Mouse (Mus musculus): ENCODE results near the gene Nampt.

Gene Nampt

DNA sequence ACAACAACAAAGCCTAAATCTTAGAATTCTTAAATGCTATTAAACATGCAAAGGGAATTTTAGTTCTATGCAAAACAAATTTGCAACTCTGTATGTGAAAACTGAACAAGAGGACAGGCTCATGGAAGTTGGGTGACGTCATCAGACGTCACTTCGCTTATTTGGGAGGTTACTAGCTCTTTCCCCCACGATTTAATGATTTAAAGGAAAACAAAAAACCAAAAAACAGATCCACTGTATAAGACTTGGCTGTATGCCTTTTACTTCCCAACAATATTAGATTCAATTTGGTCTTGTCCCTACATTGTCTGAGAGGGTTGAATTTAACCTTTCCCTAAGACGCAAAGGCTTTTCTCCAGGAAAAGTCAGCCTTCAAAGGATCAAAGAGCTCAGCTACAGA, at the start of gene Nampt:
Nampt (plus strand) TSS at position 130 of the 400 bp plus-strand sequence.
- DNase-seq, result no peak

DNA sequence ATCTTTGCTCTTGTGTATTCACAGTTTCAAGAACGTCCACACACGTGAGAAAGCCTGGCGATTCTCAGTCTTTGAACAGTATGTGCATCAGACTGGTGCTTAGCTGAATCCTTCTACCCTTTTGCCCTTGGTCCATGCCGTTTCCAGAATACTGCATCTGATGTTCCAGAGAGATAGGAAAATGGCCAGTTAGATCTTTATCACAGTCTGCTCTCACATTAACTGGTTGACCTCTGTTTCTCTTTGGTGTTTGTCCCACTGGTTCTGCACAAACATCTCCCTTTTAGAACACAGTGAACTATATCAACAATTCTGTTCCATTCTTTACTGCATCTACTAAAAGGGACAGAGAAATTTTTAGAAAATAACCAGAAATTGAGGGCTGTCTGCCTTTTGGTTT, 48.6 kb upstream of the Nampt start:
- no peak for DNase-seq

DNA sequence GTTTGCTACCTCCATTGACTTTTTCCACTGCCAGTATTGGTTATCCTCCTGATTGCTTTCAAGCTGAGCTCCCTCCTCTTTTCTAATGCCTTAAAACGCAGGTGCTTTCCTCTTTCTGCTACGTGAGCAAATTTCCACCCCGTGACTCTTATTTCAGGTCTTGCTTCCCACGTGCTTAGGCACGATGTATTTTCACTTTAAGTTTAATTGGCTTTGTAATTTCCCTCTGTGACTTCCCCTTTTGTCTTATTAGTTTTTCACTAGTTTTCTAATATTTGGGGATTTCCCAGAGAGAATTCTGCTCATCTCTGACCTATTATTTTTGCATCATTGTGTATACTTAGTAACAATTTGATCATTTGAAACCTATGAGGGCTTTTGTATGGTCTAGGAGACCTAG, 44.8 kb upstream of the Nampt start:
- no peak for DNase-seq

DNA sequence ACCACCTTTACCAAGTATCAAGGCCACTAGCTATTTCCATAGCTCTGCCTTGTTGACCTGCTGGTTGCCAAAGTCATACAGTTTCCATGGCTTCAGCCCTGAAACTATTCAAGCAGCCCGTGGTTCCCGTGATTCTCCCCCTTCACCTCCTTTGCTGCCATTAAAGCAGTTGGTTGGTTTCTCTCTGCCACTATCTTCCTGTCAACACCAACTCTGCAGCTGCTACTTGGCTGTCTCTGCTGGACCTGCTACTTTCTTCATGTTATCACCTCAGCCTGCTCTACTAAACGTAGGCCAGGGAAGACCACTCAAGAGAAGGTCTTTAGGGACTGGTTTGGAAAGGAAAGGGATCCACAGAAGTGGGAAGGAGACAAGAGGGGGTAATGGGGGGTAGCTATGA, 30.3 kb upstream of the Nampt start:
- DNase-seq, result peak; percentile 91

DNA sequence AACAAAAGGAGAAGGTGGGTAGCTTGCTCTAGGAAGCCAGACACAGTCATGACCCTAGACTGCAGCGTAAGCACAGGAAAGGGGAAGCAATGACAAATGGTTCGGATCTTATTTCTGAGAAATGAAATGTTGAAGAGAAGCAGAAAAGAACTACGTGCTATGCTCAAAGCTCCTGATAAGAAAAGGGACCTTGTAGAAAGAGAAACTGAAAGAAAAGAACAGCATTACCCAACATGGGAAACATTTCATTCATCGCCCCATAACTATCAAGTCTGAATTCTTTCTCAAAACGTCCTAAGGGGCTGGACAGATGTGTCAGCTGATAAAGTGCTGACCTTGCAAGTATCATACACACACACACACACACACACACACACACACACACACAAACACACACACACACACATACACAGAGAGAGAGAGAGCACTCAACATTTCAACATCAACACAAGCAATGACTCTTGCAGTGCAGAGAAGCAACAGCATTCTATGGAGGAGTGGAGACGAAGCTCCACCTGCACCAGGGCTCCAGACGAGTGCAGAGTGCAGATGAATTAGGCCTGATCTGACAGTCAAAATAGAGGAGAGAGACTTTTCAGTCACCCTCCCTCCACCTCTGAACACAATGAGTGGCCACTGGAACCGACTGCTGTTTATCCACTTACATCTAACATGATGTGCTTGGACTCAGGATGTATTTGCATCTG, 23.4 kb upstream of the Nampt start:
- DNase-seq, result no peak

DNA sequence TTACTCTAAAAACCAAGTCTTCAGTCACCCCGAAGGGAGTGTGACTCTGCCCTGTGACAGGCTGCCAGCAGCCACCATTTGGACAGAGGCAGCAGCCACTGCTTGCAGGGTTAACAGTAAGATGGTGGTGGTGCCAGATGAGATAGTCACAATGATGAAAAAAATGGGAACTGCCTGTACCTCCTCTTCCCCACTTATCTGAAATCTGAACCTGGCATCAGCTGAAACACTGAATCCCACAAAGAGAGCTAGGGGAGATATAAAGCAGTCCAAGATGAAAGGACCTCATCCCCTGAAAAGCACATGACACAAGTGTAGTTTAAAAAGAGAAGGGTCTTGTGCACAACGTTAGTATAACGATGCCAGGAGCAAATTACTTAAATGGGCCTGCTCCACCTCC, 21.9 kb upstream of the Nampt start:
- no peak for DNase-seq

DNA sequence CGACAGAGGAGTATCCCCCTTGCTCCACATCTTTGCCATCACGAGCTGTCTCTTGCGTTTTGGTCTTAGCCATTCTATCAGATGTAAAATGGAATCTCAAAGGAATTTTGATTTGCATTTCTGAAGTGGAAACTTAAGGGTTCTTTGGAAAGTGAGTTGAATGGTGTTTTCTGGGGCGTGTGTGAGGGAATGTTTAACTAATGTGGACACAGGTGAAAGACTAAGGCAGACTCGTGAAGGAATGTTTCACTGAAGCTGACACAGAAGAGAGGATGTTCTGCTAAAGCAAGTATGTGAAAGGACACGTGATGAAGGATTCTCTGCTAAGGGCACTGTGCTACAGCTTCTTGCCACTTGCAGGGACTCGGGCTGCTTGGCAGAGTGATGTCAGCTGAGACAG, 18.3 kb upstream of the Nampt start:
- no peak for DNase-seq

DNA sequence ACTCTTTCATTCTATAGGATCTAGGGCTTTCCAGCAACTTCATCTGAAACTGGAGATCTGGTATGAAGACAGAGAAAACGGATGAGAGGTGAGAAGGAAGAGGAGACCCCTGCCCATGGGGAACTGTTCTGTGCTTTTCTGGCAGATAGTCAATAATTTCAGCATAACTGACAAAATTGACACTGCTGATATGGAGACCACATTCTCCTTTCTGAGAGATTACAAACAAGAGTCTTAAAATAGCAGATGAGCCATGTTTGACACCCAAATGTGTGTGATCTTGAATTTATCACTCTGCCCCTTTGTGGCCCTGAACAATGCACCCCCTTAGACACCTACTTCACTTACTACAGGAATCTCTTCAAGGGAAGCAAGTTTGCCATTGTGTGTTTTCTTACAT, 13.8 kb upstream of the Nampt start:
- no peak for DNase-seq

DNA sequence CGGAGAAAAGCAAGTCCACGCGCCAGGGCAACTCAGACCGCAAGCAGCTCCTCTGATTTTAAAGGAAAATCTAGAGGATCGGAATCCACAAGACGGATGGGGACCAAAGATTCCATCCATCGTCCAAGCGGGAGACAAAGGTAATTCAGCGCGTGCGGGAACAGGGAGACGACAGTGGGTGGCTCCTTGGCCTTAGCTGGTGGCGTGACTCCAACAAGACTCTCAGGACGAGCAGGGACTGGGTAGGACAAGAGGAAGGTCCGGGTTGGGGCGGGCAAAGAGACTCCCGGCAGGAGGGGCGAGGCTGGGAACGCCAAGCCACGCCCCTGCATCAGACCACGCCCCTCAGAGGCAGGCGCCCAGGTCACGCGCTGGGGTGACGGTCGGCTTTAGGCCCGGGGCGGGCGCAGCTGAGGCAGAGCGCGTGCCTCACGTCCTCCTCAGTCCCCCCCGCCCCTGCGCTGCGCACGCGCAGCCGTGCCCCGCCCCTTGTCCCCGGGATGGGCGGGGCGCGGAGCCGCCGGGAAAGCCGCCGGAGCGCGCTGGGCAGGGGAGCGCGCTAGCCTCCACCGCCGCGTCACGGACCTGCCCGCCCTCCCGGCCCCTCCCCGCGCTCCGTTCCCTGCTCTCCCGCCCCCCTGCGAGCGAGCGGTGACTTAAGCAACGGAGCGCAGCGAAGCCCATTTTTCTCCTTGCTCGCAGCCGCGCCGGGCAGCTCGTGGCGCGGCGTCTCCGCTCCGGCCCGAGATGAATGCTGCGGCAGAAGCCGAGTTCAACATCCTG, 669 bp downstream of the Nampt start:
- DNase-seq, result peak; percentile 100

DNA sequence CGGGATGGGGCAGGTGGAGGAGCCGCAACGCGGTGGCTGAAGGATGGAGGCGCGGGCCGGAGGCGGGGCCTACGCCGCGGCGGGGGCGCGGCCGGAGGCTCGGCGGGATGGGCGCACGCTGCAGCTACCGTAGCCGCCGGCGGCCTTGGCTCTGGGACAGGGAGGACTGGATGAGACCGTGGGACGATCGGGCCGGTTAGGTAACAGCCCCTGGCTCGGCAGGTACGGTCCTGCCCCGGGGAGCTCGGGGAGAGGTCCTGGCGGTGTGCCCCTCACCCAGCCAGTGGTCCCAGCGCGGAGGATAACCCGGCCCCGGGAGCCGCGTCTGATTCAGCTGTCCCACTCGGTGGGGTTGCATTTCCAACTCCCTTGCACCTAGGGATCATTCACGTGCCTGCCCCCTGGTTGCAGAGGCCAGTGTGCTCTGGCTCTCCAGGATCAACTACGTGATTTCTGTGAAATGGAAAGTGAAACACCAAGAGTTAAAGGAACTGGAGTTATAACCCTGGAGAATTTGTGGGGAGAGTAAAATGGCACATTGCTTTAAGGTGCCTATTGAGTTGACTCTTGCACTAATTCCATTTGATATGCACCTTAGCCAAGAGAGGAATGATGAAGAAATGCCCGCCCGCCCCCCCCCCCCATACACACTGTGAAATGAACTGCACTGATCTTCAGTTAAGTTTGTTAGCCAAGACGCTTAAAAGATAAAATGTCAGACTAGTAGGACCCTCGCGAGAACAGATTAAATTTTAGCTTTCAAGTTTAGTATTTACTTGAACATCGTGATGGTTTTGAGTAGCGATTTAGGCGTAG, 1.6 kb downstream of the Nampt start:
- peak; percentile 98 for DNase-seq

DNA sequence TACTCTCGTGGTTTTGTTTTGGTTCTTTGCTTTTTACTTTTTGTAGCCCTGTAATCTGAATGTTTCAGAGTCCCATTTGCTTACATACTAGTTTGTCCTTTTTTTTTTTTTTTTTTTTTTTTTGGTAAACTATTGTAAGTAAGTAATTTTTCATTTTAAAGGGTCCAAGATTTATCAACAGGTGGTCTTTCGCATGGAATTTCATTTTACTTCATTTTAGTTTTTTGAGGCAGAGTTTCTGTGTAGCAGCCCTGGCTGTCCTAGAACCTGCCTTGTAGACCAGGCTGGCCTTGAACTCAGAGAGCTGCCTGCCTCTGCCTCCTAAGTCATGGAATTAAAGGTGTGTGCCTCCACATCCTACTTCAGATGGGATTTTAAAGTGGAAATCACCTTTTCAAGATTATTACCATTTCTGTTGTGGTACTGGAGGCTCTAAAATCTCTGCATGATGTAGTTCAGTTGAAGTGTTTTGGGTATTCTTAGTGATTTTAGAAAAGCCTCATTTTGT, 2.2 kb downstream of the Nampt start:
- DNase-seq, result peak; percentile 70

DNA sequence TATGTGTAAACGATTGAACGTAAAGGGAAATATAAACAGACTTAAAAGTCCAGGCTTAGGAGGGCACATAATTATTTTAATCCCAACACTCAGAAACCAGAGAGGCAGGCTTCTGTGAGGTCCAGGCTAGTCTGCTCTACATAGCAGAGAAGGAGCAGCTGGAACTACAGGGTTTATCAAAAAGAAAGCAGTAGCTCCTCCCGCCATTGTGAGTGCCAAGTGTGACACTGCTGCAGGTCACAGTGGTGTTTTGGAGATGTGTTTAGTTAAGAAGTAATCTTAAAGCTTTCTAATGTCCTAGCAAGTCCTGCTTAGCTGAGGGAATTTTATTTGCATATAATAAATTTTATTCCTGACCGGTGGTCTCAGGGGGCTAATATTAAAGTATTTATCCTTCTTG, 2.7 kb downstream of the Nampt start:
- DNase-seq, result peak; percentile 92

DNA sequence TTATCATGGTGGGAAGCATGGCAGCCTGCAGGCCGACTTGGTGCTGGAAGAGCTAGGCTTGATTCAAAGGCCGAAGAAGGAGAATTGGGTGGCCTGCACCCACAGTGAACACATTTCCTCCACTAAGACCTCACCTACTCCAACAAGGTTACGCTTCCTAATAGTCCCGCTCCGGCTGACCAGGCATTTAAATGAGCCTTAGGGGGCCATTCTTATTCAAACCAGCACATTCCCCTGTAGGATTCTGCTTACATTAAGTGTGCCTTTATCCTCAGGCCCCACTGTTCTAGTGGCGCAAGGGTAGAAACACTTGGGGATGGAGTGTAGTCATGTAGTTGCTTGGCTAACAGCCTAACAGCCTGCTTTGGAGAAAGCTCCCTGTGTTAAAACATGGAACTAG, 5.2 kb downstream of the Nampt start:
- no peak for DNase-seq

DNA sequence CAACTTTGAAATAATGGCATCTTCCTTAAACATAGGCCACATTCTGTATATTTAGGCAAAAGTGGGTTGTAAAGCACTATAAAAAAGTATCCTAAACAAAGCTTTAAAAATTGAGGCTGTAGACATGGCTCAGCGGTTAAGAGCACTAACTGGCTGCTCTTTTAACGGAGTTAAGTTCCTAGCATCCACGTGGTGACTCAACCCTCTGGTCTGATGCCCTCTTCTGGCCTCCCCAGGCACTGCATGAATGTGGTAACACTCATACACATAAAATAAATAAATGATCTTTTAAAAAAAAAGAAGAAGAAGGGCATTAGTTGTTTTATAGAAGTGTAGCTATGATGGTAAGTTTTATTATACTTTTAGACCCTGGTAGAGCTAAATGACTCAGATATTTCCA, 7.6 kb downstream of the Nampt start:
- no peak for DNase-seq

DNA sequence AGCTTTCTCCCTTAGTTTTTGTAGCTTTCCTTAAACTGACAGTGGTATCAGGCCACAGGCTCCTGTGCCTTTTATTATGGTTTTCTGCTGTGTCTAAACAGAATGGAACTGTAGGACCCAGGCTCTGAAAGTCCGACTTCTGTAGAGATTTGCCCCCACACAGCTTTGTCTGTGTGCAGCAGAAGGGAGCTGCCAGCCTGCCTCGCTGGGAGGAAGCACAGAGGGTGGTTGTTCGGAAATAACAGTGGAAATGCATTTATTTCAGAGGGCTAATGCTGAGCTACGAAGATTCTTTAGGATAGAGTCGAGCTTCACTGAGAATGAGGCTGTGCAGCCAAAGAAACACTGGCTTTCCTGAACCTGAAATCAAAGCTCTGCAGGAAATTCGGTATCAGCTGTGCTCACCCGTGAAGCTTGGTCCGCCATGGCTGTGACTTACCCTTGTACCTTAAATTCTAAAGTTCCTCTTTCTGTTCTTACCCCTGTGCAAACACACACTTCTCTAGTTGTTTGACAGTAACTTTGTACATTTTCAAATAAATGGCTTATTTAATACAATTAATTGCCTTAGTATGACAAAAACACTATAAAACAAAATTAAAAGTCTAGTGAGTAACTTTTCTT, 8.9 kb downstream of the Nampt start:
- no peak for DNase-seq

DNA sequence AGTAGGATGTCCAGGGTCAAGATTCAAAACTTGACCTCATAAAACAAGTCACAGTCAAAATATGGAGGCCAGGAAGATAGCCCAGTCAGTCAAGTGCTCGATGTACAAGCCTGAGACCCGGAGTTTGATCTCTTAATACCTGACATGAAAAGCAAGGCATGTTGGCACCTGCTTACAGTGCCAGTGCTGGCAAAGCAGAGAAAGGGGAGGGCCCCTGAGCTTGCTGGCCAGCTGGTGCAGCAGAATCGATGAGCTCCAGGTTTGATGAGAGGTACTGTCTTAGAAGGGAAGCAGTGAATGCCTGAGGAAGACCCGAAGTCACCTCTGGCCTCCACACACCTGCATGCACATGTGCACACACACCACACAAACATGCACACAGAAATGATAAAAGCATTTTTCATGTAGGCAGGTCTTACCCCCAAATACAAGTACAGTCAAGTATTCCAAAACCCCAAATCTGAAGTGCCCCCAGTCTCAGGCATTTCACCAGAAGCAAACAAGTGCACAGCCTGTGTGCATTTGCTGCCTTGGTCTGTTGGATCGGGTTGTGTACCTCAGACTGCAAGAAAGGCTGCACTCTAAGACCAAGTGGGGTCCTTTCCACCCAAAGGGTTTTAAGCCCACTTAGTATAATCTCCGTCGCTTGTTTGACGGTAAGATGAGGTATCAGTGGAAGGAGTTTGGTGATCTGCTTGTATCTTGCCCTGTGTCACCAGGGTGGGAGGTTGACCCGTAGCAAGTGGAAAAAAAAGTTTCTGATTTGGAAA, 10.2 kb downstream of the Nampt start:
- DNase-seq, result peak; percentile 85

DNA sequence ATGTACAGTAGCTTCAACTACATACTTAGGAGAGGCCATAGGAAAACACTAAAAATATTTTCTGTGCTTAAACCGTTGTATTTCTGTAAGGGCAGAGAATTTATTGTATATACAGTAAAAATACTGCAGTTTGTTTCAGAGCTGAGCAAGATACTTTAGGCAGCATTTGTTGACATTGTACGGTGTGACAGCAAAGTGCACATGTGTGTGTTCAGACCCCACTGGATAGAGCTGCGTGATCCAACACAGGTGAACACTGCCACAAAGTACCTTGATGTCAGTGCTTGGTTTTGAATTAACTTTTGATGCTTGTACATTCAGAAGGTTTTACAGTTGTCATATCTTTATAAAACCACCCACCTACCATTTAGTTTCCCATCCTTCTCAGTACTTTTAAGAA, 12.7 kb downstream of the Nampt start:
- peak; percentile 68 for DNase-seq

DNA sequence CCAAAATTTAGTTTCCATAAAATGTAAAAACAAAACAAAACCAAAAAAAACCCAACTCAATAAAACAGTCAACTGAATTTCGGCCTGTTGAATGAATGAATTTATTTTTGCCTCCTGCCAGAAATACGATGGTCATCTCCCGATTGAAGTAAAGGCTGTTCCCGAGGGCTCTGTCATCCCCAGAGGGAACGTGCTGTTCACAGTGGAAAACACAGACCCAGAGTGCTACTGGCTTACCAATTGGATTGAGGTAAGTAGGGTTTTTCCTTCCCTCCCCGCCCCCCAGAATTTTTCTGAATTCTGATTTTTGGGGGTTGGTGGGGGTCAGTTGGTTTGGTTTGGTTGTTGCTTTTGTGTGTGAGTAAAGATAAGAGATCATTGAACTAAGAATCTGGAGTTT, 15.4 kb downstream of the Nampt start:
- peak; percentile 91 for DNase-seq

DNA sequence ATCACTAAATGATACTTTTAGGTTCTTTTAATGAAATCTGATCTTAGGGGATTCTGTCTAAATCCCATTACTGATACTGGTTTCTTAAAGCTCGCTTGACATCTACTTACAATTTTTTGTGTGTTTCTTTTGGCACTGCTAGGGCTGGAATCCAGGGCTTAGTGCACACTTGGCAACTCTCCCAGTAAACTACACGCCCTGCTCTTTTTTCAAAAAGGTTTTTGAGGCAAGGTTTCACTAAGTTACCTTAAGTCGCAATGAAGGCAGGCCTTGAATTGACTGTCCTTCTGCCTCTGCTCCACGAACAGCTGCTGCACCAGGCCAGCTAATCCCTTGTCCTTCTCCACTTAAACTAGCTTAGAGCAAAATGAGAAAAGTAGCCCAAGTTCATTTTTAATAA, 15.9 kb downstream of the Nampt start:
- DNase-seq, result peak; percentile 74

DNA sequence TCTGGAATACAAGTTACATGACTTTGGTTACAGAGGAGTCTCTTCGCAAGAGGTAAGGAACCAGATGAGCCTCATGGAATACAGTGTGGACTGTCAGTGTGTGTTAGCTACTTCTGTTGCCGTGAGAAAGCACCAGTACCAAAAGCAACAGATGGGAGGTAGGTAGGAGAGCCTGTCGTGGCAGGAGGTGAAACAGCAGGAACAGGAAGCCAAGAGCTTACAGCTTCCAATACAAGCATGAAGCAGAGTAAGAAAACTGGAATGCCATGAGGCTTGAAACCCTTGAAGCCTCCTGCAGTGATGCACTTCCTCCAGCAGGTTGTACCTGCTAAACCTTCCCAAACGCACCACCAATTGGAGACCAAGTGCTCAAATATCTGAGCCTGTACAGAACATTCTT, 19.1 kb downstream of the Nampt start:
- DNase-seq, result peak; percentile 72

DNA sequence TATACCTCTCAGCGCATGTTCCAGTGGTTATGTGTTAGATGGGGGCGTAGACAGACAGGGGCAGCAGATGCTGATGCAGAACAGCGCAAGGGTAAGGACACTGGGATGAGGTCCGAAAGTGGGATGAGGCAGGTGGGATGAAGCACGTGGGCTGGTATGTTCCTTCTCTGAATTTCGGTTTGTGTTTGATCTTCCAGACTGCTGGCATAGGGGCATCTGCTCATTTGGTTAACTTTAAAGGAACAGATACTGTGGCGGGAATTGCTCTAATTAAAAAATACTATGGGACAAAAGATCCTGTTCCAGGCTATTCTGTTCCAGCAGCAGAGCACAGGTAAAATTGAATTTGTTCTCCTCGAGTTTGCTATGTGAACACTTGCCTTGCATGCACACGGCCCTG, 19.6 kb downstream of the Nampt start:
- peak; percentile 71 for DNase-seq

DNA sequence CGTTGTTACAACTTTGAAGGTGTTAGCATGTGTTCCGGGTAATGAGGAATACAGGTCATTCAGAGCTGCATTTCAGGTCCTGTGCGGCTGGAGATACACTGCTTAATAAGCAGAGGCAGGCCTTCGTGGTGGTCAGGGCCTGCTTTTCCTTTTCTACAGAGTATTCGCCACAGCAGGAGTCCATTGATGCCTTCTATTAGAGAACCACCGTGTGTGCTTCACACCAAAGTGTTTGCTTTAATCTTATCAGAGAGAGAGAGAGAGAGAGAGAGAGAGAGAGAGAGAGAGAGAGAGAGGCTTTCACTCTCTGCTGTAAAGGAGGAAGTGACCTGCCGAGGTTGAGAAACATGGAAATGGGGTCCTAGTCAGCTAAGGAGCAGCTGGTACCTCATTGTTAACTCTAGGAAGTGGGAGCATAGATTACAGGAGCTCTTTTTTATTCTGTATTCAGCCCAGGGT, 22.1 kb downstream of the Nampt start:
- no peak for DNase-seq
